Mouse (Mus musculus) kidney, adult 18-20 months (tissue): Measurements from ENCODE around the gene 4933424G06Rik.
"Not testable (repeated sequence)": the region's sequence is repeated elsewhere in the genome, so short reads cannot be mapped to it uniquely, and the experiment has no call there.

Source experiments
- DNase-seq: peaks from one replicate; pipeline ENCODE4 v3.0.0; 2021

Gene 4933424G06Rik

GRCm38 (mm10) chr1:36709854-36710280 lies at the start of gene 4933424G06Rik:
TSS of gene 4933424G06Rik (plus strand) at chr1:36710149.
- DNase-seq = peak; percentile 97

- DNase-seq = no peak
Observed at GRCm38 (mm10) chr1:36664457-36664856, 45.5 kb upstream of the 4933424G06Rik start.

DNA sequence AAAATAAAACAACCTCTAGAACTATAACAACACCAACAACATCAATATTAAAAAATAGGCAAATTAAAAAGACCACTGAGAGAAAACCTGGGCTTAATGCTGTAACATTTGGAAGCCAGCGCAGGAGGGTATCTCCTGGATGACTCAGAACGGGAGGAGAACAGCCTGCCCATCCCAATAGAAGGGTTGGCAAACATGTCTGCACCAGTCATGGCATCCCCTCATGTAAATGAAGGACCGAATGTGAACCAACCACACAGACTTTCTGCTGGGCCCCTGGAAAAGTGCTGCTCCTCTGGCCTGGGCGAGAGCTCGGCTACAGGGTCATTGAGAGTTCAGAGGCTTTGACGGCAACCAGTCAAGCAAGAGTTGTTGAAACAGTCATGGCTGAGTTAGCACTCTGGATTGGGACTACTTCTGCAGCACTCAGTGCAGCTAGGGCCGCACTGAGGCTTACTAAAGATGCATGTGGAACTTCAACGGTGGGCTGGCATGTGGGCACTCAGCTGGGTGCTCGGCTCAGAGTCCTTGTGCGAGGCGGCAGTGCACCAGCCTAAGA lies 44.7 kb upstream of the 4933424G06Rik start:
- DNase-seq = no peak

- DNase-seq = no peak
Observed at GRCm38 (mm10) chr1:36665934-36666333, 44.0 kb upstream of the 4933424G06Rik start.

DNA sequence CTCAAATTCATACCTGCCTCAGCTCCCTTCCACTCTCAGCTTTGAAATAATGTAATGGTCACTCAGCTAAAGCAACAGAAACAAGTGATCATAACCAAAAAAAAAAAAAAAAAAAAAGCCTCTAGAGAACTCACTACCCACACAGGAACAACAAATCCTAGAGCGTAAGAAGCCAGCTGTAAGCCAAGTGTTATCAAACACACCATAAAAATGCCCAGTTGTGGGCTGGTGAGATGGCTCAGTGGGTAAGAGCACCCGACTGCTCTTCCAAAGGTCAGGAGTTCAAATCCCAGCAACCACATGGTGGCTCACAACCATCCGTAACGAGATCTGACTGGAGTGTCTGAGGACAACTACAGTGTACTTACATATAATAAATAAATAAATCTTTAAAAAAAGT lies 41.9 kb upstream of the 4933424G06Rik start:
- DNase-seq = not testable (repeated sequence)

DNA sequence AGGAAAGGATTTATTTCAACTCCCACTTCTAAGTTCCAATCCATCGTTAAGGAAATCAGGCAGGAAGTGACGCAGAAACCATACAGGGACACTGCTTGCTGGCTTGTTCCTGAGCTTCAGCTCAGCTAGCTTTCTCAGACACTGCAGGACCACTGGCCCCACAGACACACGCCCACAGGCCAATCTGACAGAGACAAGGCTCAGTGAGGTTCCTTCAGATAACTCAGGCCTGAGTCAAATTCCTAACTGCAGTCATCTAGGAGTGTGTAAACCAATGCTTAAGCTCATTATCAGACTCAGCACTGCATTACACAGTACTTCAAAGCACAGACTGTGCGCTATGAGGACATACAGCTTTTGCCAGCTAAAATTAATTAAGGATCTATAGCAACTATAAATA lies 39.7 kb upstream of the 4933424G06Rik start:
- DNase-seq = no peak

- DNase-seq = no peak
Observed at GRCm38 (mm10) chr1:36671260-36671659, 38.7 kb upstream of the 4933424G06Rik start.

DNA sequence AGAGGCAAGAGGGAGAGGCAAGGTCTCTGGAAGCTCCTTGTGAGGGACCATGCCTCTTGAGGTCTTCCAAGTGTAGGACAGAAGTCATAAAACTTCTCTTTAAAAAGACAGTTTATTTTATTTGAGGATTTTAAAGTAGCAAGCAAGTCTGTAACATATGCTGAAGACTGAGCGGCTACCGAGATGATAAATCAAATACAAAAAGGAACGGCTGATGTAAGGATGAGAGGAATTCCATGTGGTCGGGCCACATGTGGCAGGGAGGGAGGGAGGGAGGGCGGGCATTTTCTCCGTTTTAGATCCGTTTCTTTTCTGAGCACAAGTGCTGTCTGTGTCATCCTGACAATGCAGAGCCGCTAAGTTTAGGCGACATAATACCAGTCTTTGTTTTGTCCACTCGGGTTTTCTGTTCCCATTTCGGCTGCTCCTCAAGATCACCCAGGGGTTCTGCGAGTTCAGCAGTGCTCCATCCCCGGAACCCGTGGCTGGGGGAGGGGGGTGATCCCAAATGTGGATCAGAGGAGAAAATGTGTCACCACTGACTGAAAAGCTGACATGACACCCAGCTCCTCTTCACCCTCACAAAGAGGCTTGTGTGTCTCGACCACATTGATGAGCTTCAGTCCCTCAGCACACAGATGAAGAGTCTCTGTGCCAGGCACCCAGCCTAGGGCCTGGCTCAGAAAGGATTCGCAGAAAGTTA lies 37.1 kb upstream of the 4933424G06Rik start:
- DNase-seq = no peak

DNA sequence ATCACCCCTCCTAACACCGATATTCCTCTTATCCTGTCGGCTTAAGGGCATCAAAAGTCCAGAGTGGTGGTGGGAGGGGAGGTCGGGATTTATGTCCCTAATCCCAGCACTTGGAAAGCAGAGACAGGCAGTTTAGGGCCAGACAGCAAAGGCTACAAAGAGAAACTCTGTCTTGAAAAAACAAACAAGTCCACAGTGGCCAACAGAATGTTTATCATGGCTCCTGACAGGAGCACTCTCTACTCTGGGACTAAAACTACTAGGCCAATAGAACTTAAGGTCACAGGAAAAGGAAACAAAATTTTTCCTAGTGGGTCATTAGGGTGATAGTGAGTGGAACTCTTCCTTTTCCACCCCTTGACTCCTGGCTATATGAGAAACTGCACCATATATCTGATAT lies 35.0 kb upstream of the 4933424G06Rik start:
- no peak for DNase-seq

DNA sequence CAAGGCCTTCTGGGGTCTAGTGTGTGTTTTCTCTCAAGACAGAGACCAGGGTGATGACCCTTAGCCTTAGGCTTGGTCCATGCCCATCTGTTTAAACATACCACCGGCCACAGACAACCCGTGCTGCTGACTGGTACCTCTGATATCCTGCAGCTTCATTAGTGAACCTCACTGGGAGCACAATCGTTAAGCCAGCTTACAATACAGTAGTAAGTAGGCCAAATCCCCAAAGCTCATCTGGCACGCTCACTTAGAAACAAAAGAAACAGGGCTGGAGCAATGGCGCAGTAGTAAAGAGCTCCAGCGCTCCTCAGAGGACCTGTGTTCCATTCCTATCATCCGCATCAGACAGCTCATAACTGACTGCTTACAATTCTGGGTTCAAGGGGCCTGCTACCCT lies 29.1 kb upstream of the 4933424G06Rik start:
- no peak for DNase-seq

DNA sequence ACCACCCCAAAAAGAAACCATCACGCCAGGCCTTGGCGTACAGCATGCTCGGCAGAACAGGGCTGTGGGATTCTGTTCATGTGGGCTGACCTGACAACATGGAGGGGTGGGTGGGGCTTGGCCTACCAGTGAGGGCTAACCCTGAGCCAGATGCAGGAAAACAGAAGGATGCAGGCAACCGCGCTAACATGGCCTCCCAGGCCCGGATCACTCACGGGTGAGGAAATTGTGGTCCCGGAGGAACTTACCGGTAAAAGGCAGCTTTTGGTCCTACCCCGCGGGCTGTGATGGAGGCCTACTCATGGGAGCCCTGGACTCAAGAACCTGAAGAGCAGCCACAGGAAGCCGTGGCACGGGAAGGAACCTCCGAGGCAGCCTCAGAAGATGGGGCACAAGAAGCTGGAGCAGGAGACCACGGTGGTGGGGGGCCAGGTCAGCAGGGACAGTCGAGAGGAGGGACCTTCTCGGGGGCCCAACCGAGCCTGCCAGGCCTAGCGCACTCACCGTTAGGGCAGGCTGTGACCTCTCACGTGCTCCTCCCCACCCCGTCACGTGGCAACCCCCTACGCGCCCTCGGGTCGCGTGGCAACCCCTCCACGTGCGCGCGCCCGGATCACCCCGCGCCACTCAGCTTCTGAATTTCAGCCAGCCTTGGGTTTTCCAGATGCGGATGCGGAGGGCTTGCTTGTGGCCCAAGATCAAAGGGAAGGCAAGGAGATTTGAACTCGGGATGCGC lies 27.2 kb upstream of the 4933424G06Rik start, which contains the start of gene Fam178b:
TSS of gene Fam178b (minus strand) at position 564 of the 736 bp plus-strand sequence.
- DNase-seq = no peak

GRCm38 (mm10) chr1:36683810-36684467 lies 26.0 kb upstream of the 4933424G06Rik start:
- DNase-seq = peak; percentile 82

GRCm38 (mm10) chr1:36690671-36691235 lies 19.2 kb upstream of the 4933424G06Rik start:
- no peak for DNase-seq

- DNase-seq = peak; percentile 96
Observed at GRCm38 (mm10) chr1:36691271-36692155, 18.4 kb upstream of the 4933424G06Rik start, which contains the start of gene Cox5b. TSS of gene Cox5b (plus strand) at chr1:36691449.

DNA sequence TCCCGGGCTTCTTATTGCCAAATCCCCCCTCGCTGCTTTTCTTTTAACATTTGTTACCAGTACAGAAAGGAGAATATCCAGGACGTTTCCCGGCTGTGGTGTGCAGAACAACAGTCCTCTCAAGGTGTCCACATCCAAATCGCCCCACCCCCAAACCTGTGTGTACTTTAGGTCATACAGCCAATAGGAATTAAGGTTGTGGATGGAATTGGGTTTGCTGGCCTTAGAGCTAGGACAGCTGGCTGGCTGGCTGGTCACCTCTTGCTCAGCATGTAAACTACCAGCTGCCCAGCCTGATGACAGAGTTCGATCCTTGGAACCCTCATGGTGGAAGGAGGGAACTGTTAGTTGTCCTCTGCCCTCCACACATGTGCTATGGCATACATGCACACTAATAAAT lies 15.1 kb upstream of the 4933424G06Rik start:
- DNase-seq = no peak

GRCm38 (mm10) chr1:36696411-36696810 lies 13.5 kb upstream of the 4933424G06Rik start:
- no peak for DNase-seq

DNA sequence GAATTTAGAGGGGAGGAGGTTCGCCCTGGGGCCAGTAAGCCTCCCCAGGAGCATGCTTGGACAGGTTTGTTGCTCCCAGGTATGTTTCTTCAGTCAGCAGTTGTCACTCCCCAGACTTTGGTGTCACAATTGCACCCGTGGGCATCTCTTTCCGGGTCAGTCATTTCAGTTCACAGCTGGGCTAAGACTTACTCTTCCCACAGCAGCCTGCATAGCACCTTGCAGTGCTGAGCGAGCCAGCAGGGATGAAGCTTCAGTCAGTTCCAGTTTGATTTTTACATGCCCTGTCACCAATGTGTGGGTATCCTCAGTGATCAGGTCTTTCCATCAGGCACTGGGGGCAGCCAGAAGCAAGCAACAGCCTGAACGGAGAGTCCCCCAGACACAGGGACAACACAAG lies 12.9 kb upstream of the 4933424G06Rik start:
- no peak for DNase-seq

- no peak for DNase-seq
Observed at GRCm38 (mm10) chr1:36707166-36707565, 2.8 kb upstream of the 4933424G06Rik start.

GRCm38 (mm10) chr1:36707797-36708196 lies 2.2 kb upstream of the 4933424G06Rik start:
- no peak for DNase-seq

DNA sequence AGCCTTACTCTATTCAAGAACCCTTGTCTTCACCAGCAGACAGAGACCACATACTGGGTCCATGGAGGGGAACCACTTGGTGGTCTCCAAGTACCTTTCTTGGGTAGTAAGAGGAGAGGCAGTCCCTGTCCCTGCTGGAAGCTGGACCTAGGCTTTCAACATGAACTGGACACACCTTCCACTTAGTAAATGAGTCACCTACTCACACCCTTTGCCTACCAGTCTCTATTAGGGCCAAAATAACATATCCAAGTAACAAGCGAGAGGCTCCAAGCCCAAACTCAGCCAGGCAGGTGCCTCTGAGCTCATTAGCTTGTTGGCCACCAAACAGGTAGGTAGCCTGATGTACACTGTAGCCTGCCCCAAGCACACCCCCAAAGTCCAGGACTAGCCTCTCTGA lies 1.3 kb upstream of the 4933424G06Rik start:
- DNase-seq = no peak

DNA sequence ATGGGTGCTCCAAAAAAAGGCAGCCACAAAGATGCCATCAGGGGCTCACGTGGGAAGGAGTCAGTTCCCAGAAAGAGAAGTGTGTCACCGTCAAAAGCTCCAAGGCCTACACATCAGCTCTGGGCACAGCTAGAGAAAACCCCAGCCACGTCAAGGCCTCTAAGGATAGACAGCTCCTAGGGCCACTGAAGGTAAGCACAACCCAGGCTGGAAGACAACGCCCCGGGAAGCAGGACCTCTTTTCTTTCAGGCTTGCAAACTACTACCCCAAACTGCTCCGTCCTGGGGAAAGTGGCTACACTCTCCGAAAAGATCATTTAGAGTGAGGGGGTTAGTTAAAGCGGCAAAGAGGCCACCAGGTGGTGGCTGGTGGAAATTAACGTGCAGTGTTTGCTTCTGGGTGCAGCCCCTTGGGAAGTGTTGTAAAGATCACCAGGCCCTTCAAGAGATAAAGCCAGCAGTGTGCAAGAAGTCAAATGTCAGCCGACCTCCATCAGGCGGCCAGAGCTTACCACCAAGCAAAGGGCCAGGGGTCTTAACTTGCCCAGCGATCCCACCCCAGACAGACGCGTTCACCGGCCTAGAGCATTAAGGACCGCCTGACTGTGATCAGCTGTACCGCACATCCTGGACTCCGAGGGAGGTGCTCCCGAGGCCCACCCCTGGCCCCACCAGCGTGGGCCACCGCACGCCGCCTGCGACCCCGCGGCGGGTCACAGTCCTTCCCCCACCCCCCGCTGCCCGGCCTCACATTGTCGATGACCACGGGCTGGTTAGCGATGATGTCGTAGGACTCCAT lies 695 bp upstream of the 4933424G06Rik start:
- peak; percentile 51 for DNase-seq
